Mouse (Mus musculus): Measurements from ENCODE around the gene Hist1h4h.

The Hist1h4h gene

DNA sequence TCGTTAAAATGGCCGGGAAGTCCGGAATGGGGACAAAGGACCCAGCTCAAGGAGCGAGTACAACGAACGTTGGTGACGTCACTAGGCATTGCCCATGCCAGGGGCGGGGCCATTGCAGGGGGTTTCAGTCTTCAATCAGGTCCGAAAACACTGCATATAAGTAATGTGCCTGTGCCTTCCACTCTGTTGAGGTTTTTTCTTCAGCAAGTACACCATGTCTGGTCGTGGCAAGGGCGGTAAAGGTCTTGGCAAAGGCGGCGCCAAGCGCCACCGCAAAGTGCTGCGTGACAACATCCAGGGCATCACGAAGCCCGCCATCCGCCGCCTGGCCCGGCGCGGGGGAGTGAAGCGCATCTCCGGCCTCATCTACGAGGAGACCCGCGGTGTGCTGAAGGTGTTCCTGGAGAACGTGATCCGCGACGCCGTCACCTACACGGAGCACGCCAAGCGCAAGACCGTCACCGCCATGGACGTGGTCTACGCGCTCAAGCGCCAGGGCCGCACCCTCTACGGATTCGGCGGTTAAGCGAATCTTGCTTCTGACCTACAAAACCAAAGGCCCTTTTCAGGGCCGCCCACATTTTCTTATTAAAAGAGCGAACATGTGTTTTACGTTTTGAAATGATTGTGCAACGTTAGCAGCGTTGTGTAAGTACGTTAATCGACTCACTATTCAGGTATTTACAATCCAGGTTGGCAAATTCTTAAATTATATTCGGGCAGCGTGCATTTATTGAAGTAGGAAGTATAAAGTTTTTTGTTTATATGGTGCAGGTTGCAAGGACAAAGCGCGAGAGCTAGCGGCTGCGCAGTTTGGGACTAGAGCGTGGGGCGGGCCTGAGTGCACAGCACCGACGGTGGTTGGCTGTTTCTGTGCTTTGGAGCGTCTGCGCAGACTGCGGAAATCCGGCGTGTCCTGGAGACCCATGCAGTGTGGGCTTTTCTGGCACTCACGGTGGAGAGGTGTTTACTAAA is at the start of gene Hist1h4h:
Gene Hist1h4h (plus strand): TSS at position 150 of the 975 bp plus-strand sequence.
- peak; percentile 92 to 94 for DNase-seq (ENCODE audit: low read depth in 1 of 2, low spot score in 2 of 2)

DNA sequence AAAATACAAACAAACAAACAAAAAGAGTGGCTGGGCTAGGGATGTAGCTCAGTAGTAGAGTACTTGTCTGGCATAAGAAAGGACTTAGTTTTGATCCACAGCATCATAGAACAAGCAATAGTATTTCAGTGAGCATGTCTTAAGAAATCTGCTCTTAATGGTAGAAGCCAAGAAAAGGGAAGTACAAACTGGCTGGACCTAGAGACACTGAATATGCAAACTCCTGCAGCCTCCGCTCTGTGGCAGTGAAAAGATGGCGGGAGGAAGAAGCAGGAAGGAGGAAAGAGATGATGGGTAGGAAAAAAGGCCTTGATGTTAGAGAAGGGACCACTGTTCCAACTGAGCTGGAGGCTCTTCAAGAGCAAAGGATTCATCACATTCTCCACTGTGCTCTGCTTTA is 47.7 kb upstream of the Hist1h4h start:
- DNase-seq (ENCODE audit: low read depth in 1 of 2, low spot score in 2 of 2) = no peak

DNA sequence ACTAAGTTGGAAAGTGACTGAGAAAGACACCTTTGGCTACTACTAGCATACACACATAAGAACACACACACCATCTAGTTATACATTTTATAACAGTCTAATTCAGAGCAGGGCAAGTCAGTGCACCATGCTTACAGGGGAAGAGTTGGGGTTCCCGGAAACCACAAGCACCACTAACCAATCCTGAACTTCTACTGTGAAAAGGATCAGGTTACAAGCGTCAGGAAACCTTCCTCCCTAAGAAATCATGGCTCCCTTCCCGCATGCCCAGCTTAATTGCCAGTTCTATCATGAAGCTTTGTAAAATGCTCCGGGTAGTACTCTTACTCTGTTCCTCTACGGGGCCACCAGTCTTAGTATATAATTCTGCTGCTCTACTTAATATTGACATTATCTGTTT is 45.6 kb upstream of the Hist1h4h start:
- DNase-seq (ENCODE audit: low read depth in 1 of 2, low spot score in 2 of 2) = no peak

DNA sequence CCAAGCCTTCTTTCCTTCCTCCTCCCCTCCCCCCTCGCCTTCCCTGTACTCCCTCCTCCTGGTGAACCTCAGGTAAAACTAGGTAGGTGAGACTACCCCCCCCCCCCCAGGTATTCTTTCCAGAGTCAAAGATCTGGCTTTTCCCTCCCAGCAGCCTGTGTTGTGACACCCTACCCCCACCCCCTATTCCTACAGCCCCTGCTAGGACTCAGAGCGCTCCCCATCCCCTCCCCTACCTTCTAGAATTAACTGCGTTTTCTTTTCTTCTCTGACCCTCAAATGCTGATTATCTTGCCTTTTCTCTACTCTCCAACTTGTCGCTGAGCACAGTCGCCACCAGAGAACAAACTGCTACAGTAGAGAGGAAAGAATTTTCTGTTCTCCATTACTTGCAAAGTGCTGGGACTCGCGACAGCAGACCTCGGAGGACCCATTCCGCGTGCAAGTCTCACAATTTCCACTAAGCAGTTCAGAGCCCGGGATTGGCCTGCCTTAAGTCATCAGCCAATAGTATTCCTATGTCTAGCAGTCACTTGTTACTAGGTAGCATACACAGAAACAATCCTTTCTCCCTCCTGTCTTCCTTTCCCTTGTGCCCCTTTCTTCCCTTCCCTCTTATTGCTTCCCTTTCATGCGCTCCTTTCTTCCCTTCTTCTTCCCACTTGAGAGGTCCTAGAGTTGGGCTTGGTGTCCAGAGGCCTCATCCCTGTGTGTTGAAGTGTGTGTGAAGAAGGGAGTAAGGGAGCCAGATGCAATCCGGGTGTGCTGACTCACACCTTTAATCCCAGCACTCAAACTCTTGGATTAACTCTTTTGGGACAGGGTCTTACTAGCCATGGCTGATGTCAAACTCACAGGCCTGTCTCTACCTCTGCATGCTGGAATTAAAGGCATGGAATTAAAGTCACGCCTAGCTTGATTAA is 42.2 kb upstream of the Hist1h4h start, which contains the start of gene Btn2a2:
Gene Btn2a2 (minus strand): TSS at position 458 of the 923 bp plus-strand sequence.
- peak in 1 of 2 experiments; percentile 16 for DNase-seq (ENCODE audit: low read depth in 1 of 2, low spot score in 2 of 2)

DNA sequence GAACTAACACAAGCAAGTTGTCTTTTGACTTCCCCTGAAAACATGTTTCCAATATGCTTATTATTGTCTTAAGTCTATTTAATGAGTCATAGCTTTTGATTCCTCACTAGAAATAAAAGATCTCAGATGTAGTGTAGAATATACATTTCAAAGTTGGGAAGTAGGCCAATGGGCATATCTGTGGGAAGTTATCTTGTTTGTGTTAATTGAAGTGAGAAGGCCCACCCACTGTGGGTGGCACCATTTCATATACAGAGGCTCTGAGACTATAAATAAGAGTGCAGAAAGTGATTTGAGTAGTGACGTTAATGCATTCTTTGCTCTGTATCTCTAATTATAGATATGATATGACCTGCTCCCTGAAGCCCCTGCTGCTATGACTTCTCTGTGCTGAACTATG is 40.0 kb upstream of the Hist1h4h start:
- no peak for DNase-seq (ENCODE audit: low read depth in 1 of 2, low spot score in 2 of 2)

DNA sequence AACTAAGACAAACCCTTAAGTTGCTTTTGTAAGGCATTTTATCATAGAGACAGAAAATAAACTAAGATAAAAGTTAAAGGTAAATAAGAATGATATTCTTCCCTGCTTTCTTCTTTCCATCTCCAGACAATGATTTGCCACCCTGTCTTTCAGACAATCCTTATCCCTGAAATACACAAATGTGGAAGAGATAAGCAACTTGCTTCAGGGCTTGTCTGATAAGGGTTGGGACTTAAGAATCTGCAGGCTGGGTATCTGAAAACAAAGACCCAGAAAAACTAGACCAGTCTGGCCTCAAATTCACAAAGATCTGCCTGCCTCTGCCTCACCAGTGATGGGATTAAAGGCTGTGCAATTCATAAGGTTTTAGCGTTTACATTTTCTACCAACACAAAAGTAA is 39.6 kb upstream of the Hist1h4h start:
- no peak for DNase-seq (ENCODE audit: low read depth in 1 of 2, low spot score in 2 of 2)

DNA sequence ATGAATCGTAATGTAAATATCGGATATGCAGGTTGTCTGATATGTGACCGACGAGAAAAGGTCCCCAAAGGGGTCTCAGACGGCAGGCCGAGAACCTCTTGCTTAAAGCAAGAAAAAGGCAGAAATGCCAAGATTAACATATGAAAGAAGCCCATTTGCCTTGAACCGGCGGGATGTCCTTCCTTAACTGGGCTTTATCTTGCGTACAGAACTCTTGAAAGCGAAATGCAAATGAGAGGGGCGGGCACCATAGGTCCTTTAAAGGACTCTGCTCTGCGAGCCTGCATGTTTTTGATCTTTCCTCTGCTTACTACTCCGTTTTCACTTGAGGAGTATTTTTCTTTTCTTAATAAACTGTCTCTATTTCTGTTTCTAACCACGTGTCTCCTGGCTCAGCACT is 38.9 kb upstream of the Hist1h4h start:
- DNase-seq (ENCODE audit: low read depth in 1 of 2, low spot score in 2 of 2) = no peak

DNA sequence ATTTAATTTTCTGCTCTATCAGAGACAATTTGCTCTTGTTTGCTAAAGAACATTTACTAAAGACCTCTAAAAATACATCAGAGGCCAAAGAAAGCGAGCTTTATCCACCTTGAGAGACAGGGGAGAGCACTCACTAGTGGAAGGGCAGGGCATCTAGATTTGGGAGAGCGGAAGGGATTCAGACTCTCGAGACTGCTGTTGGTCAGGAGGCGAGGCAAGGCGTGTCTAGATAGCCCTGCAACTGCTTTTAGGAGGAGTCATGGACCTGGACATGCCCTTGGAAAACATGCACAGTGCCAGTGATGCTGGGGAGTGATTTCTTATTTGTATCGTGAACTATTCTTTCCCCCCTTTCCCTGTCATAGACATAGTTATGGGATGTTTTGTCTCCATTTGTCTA is 35.3 kb upstream of the Hist1h4h start:
- DNase-seq (ENCODE audit: low read depth in 1 of 2, low spot score in 2 of 2) = no peak

DNA sequence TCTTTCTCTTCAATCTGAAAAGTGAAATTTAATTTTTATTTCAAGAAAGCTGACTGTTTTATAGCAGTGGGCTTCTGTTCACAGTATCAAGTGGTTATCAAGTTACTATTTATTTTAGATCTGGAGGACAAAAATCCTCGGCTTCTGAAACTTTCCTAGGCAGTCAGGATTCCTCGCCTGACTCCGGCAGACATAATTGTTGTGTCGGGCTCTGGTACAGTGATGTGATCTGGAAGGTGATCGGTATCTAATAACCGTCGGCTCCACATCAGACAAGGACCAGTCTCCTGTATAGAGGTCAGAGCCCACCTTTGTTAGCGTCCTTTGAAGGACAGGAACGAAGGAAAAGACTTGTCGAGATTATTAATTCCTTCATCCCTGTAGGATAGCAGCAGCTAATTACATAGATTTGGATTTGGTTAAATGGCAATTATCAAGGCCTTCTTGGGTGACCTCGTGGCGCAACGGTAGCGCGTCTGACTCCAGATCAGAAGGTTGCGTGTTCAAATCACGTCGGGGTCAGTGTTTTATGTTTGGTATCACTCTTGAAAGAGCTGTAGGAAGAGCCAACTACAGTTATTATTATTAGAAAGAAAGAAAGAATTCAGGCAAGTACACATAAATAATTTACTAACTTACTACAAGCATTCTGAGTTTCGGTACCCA is 33.1 kb upstream of the Hist1h4h start:
- no peak for DNase-seq (ENCODE audit: low read depth in 1 of 2, low spot score in 2 of 2)

DNA sequence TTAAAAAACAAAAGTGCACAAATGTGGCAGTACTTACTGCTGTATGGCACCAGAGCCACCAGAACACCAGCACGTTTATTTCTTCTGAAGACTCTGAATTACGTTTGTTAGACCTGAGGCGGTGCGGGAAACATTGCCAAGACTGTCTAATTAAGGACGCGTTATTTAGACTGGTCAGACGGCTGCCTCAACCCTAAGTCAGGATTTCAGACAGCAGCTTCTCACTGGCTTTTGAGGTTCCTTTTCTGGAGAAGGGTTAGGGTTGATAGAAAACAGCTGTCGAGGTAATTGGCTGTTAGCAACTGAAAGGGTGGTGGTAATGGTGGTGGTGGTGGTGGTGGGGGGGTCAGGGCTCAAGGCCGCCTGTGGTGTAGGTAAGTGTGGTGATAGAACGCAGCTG is 32.2 kb upstream of the Hist1h4h start:
- DNase-seq (ENCODE audit: low read depth in 1 of 2, low spot score in 2 of 2) = no peak

DNA sequence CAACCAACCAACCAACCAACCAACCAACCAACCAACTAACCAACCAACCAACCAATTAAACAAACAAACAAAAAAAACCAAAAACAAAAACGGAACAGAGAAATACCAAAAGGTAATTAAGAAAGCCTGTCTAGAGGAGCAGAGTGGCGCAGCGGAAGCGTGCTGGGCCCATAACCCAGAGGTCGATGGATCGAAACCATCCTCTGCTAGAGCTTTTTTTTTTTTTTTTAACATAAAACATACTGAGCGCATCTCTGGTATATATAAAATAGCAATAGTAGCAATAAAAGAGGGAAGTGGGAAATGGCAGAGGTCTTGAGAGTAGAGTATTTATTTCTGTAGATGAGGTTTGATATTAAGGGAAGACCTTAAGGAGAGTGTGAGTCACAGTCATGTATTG is 30.9 kb upstream of the Hist1h4h start:
- DNase-seq (ENCODE audit: low read depth in 1 of 2, low spot score in 2 of 2) = no peak

DNA sequence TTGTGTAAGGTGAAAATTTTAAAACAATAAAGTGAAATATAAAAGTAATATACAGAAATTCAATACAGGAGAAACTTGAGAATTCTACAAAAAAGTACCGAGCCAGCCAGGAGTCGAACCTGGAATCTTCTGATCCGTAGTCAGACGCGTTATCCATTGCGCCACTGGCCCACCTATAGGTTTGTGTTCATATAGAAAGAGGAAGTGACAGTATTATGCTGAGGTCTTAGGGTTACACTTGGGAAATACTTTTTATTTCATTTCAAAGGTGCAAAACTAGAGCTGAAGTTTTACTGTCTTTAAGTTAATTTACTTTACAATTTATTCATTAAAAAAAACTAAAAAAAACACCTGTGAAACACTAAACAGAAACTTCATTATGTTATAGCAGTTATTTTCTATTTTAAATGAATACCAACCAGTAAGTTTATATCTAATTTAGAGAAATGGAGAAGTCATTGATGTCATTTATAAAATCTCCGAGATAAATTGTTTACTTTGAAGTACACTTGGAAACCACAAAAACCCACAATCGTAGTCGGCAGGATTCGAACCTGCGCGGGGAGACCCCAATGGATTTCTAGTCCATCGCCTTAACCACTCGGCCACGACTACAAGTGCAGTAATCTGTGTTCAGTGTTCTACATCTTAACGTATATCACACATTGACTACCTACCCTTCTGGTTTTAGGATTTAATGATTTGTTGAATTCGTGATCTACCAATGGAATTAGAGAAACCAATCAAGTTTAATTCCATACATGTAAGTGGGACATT is 30.2 kb upstream of the Hist1h4h start:
- peak; percentile 35 to 55 for DNase-seq (ENCODE audit: low read depth in 1 of 2, low spot score in 2 of 2)

DNA sequence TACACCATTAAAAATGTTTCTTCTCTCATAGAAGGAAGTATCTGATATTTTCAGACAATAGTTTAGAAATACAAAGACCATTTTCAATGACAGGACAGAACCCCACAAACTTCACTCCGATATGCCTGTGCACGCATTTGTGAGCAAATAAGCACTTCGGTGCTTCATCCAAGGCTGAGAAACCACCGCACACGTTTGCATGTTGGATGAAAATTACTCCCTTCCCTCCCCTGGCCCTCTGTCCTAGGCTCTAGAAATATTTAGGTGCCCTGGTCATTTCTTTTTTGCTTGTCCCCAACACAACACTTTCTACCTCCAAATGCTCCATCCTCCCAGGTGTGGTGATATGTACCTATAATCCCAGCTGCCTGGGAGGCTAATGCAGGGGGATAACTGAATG is 29.3 kb upstream of the Hist1h4h start:
- DNase-seq (ENCODE audit: low read depth in 1 of 2, low spot score in 2 of 2) = no peak

DNA sequence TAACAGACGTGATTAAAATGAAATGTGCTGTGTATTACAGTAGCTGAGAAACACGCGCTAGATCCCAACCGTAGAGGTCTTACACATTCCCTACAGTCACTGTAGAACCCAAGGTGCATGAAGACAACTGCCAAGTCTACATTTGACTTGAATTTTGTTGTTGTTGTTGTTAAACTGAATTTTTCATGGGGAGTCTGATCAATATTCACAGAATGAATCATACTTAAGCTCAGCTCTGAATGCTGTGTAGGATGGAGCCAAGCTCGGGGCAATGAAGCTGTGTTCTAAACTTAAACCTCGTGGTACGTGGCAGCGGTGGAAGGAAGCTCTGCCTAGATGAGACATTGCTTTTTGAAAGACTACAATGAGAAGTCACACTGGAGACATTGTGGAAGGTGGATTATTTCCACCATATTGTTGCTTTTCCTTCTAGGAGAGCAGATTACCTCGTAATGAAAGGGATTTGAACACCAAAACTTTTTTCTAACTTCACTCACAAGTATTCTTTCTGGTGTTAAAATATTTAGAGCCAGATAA is 28.8 kb upstream of the Hist1h4h start:
- DNase-seq (ENCODE audit: low read depth in 1 of 2, low spot score in 2 of 2) = no peak

DNA sequence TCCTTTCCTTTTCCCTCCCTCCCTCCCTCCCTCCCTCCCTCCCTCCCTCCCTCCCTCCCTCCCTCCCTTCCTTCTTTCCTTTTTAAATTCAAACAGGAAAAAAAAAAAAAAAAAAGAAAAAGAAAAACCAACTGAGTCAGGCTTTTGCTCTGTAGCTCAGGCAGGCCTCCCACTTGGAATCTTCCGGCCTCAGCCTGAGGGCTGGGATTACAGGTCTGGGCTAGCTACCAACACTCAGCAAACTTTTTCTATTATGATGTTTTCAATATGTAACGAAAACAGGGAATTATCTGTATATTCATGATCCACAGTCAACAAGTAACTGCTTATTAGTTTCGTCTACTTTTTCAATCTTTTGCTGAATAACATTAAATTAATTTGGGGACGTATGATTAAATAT is 27.9 kb upstream of the Hist1h4h start:
- DNase-seq (ENCODE audit: low read depth in 1 of 2, low spot score in 2 of 2) = no peak

DNA sequence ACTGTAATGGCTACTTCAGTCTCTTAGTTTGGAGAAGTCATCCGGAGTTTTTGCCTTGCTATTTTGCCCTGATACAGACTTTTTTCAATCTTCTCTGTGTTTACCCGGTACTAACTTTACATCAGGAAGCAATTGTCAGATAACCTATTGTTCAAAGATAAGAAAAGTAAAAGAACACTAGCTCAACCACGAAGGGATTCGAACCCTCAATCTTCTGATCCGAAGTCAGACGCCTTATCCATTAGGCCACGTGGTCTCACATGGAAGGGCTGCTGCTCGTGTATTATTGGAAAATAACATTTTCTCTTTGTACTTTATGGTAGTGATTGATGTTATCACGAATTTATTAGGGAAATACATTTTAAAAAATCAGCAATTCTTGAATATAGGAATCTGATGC is 27.1 kb upstream of the Hist1h4h start:
- DNase-seq (ENCODE audit: low read depth in 1 of 2, low spot score in 2 of 2) = no peak

DNA sequence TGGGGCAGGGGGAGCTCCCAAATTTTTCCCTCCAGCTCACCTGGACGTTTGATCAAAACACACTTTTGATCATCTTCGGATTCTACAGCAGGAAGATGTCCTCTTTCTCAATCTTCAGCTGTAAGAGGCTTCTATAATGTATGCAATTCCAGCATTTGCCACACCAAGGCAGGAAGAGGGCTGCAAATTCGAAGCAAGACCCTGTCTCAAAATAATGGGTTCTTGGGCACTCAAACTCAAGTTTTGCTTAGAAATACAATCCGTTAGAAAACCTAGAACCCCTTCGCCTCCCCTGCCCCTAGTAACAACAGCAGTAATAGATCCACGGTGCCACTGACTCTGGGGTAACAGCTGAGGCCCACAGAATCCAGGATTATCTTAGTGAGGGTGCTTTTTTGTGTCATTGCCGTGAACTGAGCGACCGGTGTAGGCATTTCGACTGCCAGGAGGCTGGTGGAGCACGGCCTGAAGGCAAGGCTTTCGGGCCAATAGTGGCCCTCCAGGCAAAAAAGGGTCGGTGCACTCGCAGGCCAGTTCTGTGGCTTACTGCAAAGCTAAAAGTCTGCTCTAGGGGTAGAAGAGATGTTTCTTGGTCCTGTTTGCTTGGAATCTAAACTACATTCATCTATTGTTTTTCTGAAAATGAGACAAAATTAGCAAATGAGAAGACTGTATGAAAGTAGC is 25.0 kb upstream of the Hist1h4h start:
- DNase-seq (ENCODE audit: low read depth in 1 of 2, low spot score in 2 of 2) = no peak

DNA sequence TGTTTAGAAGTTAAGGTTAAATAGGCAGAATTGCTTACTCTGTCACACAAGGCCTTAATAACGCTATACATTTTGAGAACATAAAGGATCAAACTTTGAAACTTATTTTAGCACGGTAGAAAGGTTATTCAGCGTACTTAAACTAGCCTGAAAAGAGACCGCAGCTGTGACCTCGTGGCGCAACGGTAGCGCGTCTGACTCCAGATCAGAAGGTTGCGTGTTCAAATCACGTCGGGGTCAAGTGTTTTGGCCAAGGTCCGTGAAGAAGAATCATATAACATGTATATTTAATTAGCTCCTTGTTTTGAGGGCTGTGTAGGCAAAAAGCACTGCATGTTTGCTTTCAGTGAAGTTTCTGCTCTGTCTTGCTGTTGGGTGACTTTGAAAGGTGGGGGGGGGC is 24.5 kb upstream of the Hist1h4h start:
- DNase-seq (ENCODE audit: low read depth in 1 of 2, low spot score in 2 of 2) = peak in 1 of 2 experiments; percentile 26

DNA sequence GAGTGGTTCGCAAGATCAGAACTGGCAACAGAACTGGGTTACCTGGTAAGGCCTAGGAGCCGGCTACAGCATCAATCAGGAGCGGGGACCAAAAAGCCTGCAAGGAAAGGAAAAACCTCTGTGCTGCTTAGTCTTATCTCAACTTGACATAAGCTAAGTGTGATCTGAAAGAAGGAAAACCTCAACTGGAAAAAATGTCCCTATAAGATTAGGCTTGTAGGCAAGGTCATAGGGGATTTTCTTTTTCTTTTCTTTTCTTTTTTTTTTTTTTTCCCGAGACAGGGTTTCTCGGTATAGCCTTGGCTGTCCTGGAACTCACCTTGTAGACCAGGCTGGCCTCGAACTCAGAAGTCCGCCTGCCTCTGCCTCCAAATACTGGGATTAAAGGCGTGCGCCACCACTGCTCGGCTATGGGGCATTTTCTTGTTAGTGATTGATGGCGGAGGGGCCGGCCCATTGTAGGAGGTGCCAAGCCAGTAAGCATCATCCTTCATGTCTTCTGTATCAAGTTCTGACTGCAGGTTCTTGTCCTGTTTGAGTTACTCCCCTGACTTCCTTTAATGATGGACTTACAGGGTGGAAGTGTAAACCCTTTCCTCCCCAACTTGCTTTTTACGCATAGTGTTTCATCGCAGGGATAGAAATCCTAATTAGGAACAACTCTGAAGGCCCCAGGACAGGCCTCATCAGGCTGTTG is 23.9 kb upstream of the Hist1h4h start:
- no peak for DNase-seq (ENCODE audit: low read depth in 1 of 2, low spot score in 2 of 2)

Measured in monocyte, adult 2 months (primary cell).